Mouse (Mus musculus): ENCODE measurements around the gene Cgnl1.

Gene Cgnl1

GRCm38 (mm10) chr9:71766902-71767301 is 4.5 kb downstream of the Cgnl1 start:
- no peak for DNase-seq (ENCODE audit: low spot score)

DNA sequence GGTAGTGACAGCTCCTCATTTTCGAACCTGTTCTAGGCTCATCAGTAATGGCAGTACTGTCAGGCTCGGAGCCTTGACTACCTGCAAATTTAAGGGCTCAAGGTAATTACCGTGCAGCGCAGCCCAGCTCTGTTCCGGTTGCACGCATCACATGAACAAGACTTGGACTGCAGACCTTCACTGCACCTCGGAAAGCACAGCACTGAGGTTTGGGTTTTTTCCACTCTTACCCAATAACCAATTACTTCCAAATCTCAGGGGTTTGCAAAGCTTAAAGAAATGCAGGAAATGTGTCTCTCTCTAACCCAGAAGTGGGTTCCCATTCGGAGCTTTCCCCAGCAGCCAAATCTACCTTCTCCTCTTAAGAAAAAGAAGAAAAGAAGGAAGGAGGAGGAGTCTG is 5.1 kb downstream of the Cgnl1 start:
- no peak for DNase-seq (ENCODE audit: low spot score)

DNA sequence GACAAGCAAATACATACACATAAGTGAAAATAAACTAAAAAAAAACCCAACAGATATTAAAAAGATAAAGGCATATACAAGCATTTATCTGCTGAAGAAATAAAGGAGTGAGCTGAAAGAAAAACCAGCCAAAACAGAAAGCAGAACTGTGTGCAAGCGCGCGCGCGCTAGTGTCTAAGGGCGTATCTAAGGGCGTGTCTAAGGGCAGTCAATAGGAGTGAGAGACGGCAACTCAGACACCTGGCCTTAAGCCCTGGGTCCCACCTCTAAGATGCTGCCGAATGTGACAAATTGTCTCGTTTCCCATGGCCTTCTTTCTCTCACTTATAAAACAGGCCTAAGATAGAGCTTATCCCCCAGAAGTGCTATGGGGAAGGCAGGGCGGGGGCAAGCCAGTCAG is 6.9 kb downstream of the Cgnl1 start:
- no peak for DNase-seq (ENCODE audit: low spot score)

DNA sequence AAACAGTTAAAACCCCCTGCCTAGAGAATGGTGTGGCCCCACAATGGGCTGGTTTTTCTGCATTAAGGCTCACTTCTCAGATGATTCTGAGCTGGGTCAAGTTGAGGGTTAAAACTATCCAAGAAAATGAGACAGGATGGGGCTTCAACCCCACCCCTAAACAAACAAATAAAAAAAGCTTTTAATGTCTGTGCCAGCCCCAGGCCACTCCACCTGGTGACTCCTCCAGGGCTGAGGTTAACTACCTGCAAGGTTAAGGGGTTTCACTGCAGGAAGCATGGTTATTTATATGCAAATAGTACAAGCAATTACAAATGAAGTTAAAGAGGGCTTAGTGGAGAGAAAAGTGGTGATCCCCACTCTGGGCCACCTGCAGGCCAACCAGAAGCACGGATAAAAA is 8.1 kb downstream of the Cgnl1 start:
- no peak for DNase-seq (ENCODE audit: low spot score)

DNA sequence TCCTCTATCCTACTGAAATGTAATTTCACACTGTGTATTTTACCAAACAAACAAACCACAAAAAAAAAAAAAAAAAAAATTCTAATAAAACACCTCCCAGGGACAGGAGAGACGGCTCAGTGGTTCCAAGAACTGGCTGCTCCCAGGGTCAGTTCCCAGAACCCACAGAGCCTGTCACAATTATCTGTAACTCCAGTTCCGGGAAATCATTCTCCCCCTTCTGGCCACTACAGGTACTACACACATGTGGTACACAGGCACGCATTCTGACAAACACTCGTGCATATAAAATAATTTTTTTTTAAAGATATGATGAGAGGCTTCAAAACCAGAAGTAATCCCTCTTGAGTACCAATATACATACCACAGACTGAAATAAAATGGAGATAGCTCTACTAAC is 9.7 kb downstream of the Cgnl1 start:
- no peak for DNase-seq (ENCODE audit: low spot score)

DNA sequence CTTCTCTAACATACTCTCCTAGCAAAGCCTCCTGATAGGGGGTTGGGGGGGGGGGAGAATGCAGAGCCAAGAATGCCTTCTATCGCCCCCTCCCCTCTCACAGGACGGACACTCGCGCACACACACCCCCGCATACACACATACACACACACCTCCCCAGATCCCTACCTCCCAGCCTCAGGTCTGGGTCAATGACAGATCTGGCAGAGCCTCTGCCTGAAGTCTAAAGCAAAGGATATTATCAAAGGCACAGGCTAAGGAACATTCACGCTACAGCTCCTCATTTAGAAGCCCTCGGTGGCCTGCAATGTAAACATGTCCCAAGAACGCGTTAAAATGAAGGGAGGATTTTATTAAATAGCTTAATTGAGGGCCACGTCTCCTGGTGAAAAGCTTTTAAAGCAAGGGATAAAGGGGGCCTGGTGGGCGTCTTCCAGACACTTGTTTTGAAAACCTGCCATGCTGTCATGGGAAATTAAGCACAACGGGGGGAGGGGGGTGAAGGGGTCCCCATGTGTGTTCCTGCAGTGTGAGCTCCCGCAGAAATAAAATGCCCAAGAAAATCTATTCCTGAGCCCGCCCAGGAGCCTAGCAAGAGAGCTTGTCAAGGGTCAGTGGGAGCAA is 10.8 kb downstream of the Cgnl1 start:
- DNase-seq (ENCODE audit: low spot score): no peak

- DNase-seq (ENCODE audit: low spot score): no peak
Measured at GRCm38 (mm10) chr9:71759893-71760292, 11.5 kb downstream of the Cgnl1 start.

DNA sequence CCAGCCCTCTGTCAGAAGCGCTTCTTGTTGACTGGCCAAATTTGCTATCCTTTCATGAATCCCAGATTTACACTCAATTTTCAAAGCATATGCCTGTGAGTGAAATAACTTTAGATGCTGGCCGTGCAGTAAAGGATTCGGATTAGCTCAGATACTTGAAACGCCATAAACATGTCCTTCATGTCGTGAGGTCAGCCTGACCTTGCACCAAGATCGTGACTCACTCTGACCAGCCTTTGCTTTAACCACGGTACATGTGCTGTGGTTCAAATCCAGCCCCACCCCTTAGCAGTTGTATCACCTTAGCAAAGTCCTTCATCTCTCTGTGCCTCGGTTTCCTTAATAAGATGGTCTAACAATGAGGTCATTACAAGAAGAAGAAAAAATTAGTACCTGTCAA is 14.0 kb downstream of the Cgnl1 start:
- DNase-seq (ENCODE audit: low spot score): no peak

DNA sequence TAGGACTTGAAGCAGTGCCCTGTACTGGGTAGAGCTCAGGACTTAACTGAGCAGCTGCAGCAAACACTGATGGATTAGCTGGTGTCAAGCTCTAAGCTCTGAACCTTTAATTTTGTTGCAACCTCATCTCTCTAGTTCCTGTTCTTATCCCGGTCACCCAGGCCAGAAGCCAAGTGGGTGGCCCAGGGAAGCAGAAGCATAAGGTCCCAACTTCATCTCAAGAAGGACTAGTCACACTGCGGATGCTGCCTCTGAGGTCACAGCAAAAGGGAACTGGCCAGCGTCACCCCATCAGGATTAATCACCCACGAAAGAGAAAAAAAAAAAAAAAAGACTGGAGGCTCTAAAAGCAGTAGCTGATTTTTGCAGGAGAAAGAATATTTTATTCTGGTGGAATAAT is 14.5 kb downstream of the Cgnl1 start:
- DNase-seq (ENCODE audit: low spot score): no peak

GRCm38 (mm10) chr9:71753981-71754380 is 17.4 kb downstream of the Cgnl1 start:
- DNase-seq (ENCODE audit: low spot score): no peak

DNA sequence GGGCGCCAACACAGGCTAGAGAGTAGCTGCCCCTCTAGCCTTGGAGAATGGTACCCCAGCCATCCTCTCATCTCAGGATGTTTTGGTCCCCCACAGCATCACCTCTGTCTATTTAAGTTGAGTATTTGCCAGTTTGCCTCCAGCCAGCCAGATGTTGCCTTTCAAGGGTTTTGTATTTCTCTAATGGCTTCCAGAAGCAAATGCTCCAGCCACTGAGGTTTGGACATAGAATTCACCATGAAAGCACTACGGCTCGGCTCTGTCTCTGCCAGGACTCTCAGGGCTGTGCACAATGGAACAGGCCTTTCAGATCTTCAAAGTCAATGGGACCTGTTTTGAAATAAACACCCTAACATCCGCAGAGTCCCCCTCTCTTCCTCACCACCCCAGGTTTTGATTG is 17.9 kb downstream of the Cgnl1 start:
- DNase-seq (ENCODE audit: low spot score): no peak

- DNase-seq (ENCODE audit: low spot score): no peak
Measured at GRCm38 (mm10) chr9:71753117-71753516, 18.3 kb downstream of the Cgnl1 start.

GRCm38 (mm10) chr9:71750015-71750672 is 21.3 kb downstream of the Cgnl1 start:
- DNase-seq (ENCODE audit: low spot score): no peak

DNA sequence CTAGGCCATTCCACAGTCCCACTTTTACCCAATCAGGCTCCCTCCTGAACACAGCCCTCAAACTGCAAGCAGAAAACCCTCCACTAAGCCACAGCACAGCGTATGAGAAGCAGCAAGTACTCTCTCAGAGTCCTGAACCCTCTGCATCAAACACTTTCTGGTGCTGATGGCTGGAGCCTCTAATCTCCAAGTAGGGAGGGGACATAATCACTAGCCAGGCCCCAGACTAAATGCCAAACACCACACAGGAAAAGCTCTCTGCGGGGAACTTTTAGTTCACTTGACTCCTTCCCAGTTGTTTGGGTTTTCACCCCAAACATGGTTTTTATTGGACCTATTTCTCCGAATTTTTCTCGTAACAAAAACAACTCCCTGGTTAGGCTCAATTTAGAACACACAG is 25.0 kb downstream of the Cgnl1 start:
- DNase-seq (ENCODE audit: low spot score): no peak

DNA sequence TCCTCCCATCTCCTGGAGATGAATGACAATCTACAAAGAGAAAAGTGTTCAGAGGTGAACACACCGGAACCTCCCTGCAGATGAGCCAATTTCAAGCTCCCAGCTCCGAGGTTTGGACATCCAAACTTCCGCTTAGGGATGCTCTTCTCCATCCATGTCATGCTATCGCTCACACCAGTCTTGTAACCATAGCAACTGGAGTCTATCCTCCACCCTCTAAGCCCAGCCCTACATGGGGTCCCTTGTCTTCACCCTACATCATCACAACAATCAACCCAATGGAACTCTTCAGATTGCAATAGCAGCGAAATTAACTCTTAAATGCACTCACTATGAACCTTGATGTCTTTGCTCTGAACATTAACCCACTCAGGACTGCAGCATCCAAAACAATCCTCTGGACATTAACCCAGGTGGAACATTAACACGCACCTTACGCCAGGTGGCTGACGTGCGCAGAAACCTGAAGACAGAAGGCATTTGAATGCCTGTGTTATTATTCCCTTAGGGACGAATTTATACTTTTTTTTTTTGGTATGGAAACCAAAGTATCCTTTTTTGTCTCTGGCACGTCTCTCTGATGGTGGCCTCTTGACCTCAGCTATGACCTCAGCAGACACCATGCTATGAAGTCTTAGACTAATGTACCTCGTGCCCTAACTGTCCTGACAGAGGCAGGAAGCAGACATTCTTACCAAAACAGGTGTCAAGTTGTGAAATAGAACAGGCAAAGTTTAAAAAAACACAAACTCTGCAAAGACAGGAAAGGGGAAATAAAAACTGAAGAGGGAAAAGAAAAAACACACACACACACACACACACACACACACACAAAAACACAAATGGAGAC is 33.1 kb downstream of the Cgnl1 start:
- DNase-seq (ENCODE audit: low spot score): no peak

DNA sequence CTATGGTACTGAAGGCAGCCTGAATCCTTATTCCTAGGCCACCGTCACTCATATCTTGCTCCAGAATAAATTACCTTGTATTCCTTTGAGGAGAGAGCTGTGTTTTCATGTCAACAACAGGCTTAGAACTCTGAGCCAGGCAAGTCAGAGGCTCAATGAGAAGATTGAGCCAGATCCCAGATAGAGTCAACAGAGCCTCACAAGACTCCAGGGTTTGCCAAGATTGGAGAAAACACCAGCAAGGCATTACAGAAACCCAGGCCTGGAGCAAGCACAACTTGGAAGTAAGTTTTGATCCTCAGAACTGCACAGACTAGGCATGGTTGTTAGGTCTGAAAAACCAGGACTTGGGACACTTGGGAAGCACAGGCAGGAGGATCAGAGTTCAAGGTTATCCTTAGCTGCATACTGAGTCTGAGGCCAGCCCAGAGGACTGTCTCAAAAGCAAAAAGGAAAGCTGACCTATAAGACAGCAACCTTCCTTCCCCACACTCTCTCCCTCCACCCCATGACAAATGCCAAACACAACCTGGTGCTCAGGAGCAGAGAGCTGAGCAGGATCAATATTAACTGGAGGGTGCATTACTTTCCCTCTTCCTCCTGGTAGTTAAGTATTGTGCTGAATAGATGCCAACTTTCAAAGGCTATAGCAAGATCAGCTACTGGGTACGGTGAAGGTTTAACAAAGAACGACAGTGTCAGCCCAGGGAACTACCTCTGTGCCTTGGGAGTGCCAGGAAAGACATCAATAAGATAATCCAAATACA is 34.0 kb downstream of the Cgnl1 start:
- no peak for DNase-seq (ENCODE audit: low spot score)

DNA sequence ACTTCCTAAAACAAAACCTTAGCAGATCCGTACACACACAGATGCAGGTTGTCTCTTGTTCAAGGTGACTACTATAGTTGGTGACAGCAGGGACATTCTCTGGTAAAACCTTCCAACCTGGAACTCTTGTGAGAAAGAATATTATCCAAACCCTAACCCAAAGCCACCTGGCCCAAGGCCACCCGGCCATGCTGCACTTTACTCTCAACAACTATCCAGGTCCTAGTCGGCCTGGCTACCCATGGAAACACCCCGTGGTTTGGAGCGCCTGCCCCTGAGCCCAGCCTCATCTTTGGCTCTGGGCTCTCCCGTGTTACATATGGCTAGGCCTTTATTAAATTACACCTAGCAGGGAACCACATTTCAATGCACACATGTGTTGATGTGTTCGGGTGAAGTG is 35.5 kb downstream of the Cgnl1 start:
- no peak for DNase-seq (ENCODE audit: low spot score)

- no peak for DNase-seq (ENCODE audit: low spot score)
Measured at GRCm38 (mm10) chr9:71733559-71733958, 37.8 kb downstream of the Cgnl1 start.

GRCm38 (mm10) chr9:71728822-71729311 is 42.5 kb downstream of the Cgnl1 start:
- DNase-seq (ENCODE audit: low spot score): no peak

- DNase-seq (ENCODE audit: low spot score): no peak
Measured at GRCm38 (mm10) chr9:71727233-71727632, 44.2 kb downstream of the Cgnl1 start.

DNA sequence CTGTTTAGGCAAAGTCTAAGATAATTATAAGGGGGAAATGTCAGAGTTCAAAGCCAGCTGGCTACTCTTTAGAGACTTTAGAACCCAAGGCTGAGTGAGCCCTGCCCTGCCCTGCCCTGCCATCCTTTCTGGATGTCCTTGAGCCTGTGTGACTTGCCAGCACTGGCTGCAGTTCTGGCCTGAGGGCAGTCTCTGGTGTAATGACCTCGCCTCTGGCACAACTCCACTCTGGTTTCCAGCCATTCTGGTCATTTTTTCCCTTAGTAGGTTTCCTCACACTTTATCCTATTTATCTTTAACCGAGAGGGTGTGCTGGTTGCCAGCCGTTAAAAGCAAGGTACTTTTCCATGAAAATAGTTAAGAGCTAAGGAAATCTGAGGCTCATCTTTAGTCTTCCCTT is 45.3 kb downstream of the Cgnl1 start:
- DNase-seq (ENCODE audit: low spot score): no peak

- DNase-seq (ENCODE audit: low spot score): no peak
Measured at GRCm38 (mm10) chr9:71722366-71722765, 49.0 kb downstream of the Cgnl1 start.

Measured in layer of hippocampus, adult 9-10 months (tissue).